In the genomic region with DNA sequence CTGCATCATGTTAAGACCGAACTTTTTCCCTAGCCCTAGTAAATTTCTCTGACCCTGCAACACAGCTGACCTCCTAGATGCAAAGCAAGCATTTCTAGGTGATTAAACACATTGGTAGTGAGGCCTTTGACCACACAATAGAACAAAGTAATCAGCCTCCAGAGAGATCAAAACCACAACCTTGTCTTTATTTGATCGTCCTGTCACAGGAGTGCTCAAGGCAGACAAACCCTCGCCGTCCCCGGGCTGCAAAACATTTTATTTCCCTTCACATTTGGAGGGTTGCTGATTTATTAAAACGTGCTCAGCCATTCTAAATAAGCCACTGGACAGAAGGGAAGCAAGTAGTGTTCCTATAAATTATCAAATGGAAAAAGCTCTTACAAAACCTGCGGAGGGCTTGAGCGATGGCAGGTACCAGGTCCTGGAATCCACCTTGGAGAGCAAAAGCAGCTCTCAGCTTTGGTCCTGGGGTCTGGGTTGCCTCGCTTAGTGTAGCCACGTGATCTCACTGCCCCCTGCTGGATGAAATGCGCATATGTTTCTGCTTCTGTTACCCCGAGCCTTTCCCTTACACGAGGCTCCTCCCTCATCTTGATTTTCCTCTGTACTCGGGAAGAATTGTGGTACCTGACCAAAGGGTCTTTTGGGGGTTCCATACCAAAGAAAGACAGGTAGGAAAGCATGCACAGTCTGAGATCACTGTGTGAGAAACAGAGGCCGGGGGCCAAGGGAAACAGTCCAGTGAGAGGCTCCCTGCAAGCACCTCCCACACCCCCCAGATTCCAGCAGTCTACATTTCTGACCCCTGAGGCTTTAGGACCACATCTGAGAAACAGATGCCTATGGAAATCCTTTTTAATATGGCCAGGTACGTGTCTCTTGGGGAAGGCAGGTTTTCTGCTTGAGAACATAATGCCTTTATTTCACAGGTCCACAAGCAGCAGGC, we compare ENCODE assay signal across 8 mouse cellular contexts.
DNase-seq lines count a peak whose midpoint lies in the region; ATAC-seq and TF ChIP-seq lines count a peak whose summit lies in the region.

No protein-coding gene starts in this region.

- H3K9me3 ChIP-seq in embryonic facial prominence, embryonic 15.5 days (replicated peaks), result no peaks in the 10 kb centered on the region
- H3K9me3 ChIP-seq in heart, embryonic 11.5 days (replicated peaks; ENCODE audit: control insufficient read depth, low read length), result no peaks in the 10 kb centered on the region
- no peaks in the 10 kb centered on the region; the same call in 1 of the 2 replicates for H3K9me3 ChIP-seq in kidney, embryonic 15.5 days (replicated peaks)
- no peaks in the 10 kb centered on the region for H3K9me3 ChIP-seq in limb, embryonic 14.5 days (ENCODE audit: control insufficient read depth, low read length)
- no peaks in the 10 kb centered on the region for H3K9me3 ChIP-seq in stomach, embryonic 16.5 days (replicated peaks; ENCODE audit: control insufficient read depth, low read length)

- peak overlapping the region; percentile 53 for H3K4me2 ChIP-seq in embryonic facial prominence, embryonic 15.5 days (replicated peaks)
- H3K4me2 ChIP-seq in heart, embryonic 11.5 days, result peak overlapping the region; percentile 52
- peak overlapping the region; percentile 58 for H3K4me2 ChIP-seq in kidney, embryonic 15.5 days
- peak overlapping the region; percentile 54 for H3K4me2 ChIP-seq in limb, embryonic 14.5 days (replicated peaks; ENCODE audit: low read depth, low read length, severe bottlenecking)
- H3K4me2 ChIP-seq in myocyte (ENCODE audit: low read depth), result peak overlapping the region; percentile 74
- H3K4me2 ChIP-seq in stomach, embryonic 16.5 days (ENCODE audit: low read depth, low read length), result peak overlapping the region; percentile 48

- TF ChIP-seq POLR2A in limb, embryonic 14.5 days (IDR thresholded peaks at IDR 0.05; ENCODE audit: borderline replicate concordance, extremely low read depth, insufficient read depth, insufficient read length), result no peak
- no peak for TF ChIP-seq POLR2A in myocyte (IDR thresholded peaks at IDR 0.05; ENCODE audit: insufficient read length, low read depth)

- ATAC-seq in CD4-positive, CD25-positive, alpha-beta regulatory T cell, adult 4 months, result no peak
- ATAC-seq in embryonic facial prominence, embryonic 15.5 days (ENCODE audit: insufficient number of reproducible peaks, low FRiP score, low TSS enrichment, low read depth), result 0 out of 2 replicates have a peak, but pooled peaks have one; percentile 34
- ATAC-seq in heart, embryonic 11.5 days (replicated peaks; ENCODE audit: insufficient number of reproducible peaks, low FRiP score, low TSS enrichment), result peak; percentile 76; the same call in 1 of the 2 replicates
- peak; percentile 96 for ATAC-seq in kidney, embryonic 15.5 days (replicated peaks; ENCODE audit: low FRiP score)
- peak; percentile 94 for ATAC-seq in limb, embryonic 14.5 days (ENCODE audit: low FRiP score, low read depth)
- ATAC-seq in stomach, embryonic 16.5 days (ENCODE audit: insufficient read depth, low FRiP score), result peak; percentile 86; the same call in 1 of the 2 replicates

- no peaks in the 10 kb centered on the region for H3K79me2 ChIP-seq in myocyte (ENCODE audit: control insufficient read depth, insufficient read depth)

- peak overlapping the region; percentile 24 for H3K4me3 ChIP-seq in embryonic facial prominence, embryonic 15.5 days (replicated peaks)
- 0 out of 2 replicates have a peak overlapping the region, but pooled peaks have one; percentile 8 for H3K4me3 ChIP-seq in heart, embryonic 11.5 days (ENCODE audit: low read depth, low read length)
- peak overlapping the region; percentile 28 for H3K4me3 ChIP-seq in kidney, embryonic 15.5 days (replicated peaks)
- peak overlapping the region; percentile 18; the same call in 1 of the 2 replicates for H3K4me3 ChIP-seq in limb, embryonic 14.5 days (replicated peaks; ENCODE audit: low read length)
- H3K4me3 ChIP-seq in myocyte, result no peak overlapping the region
- peak overlapping the region; percentile 18 for H3K4me3 ChIP-seq in stomach, embryonic 16.5 days (replicated peaks; ENCODE audit: low read length)

- no peak overlapping the region for H3ac ChIP-seq in myocyte (ENCODE audit: control insufficient read depth, insufficient read length)

- no peaks in the 10 kb centered on the region for H3K36me3 ChIP-seq in embryonic facial prominence, embryonic 15.5 days
- H3K36me3 ChIP-seq in heart, embryonic 11.5 days (ENCODE audit: control insufficient read depth, insufficient read depth, low read length), result no peaks in the 10 kb centered on the region
- H3K36me3 ChIP-seq in kidney, embryonic 15.5 days, result no peaks in the 10 kb centered on the region
- no peaks in the 10 kb centered on the region for H3K36me3 ChIP-seq in limb, embryonic 14.5 days (ENCODE audit: control insufficient read depth, insufficient read depth, low read length)
- H3K36me3 ChIP-seq in myocyte (ENCODE audit: control insufficient read depth, insufficient read depth), result no peaks in the 10 kb centered on the region
- H3K36me3 ChIP-seq in stomach, embryonic 16.5 days (ENCODE audit: control insufficient read depth, insufficient read depth, low read length), result no peaks in the 10 kb centered on the region

- H3K9ac ChIP-seq in embryonic facial prominence, embryonic 15.5 days, result no peak overlapping the region
- H3K9ac ChIP-seq in heart, embryonic 11.5 days (ENCODE audit: low read depth, low read length), result no peak overlapping the region
- no peak overlapping the region for H3K9ac ChIP-seq in kidney, embryonic 15.5 days
- H3K9ac ChIP-seq in limb, embryonic 14.5 days (ENCODE audit: low read depth, low read length, severe bottlenecking), result peak overlapping the region; percentile 25
- peak overlapping the region; percentile 48 for H3K9ac ChIP-seq in stomach, embryonic 16.5 days (ENCODE audit: low read length)

- peaks cover 4% of the 10 kb centered on the region; the same call in 1 of the 2 replicates for H3K4me1 ChIP-seq in embryonic facial prominence, embryonic 15.5 days
- H3K4me1 ChIP-seq in heart, embryonic 11.5 days (ENCODE audit: control insufficient read depth, insufficient read depth, low read length), result no peaks in the 10 kb centered on the region
- H3K4me1 ChIP-seq in kidney, embryonic 15.5 days, result peaks cover 17% of the 10 kb centered on the region
- peaks cover 6% of the 10 kb centered on the region; the same call in 1 of the 2 replicates for H3K4me1 ChIP-seq in limb, embryonic 14.5 days (ENCODE audit: control insufficient read depth, insufficient read depth, low read length)
- H3K4me1 ChIP-seq in stomach, embryonic 16.5 days (ENCODE audit: control insufficient read depth, insufficient read depth, low read length), result no peaks in the 10 kb centered on the region

- WGBS in embryonic facial prominence, embryonic 15.5 days, result 18% methylated on average over 16 of the region's 16 CpGs
- WGBS in heart, embryonic 11.5 days (ENCODE audit: insufficient replicate concordance), result 30% methylated on average over 16 of the region's 16 CpGs
- WGBS in kidney, embryonic 15.5 days, result 12% methylated on average over 16 of the region's 16 CpGs
- 14% methylated on average over 16 of the region's 16 CpGs for WGBS in limb, embryonic 14.5 days
- 20% methylated on average over 16 of the region's 16 CpGs for WGBS in stomach, embryonic 16.5 days

- H3K27ac ChIP-seq in embryonic facial prominence, embryonic 15.5 days (replicated peaks), result no peak overlapping the region
- H3K27ac ChIP-seq in heart, embryonic 11.5 days (ENCODE audit: low read depth, low read length), result no peak overlapping the region
- H3K27ac ChIP-seq in kidney, embryonic 15.5 days, result no peak overlapping the region
- H3K27ac ChIP-seq in limb, embryonic 14.5 days (replicated peaks; ENCODE audit: low read depth, low read length), result no peak overlapping the region
- no peak overlapping the region for H3K27ac ChIP-seq in stomach, embryonic 16.5 days (ENCODE audit: low read length)

- H3K27me3 ChIP-seq in embryonic facial prominence, embryonic 15.5 days, result no peaks in the 10 kb centered on the region
- no peaks in the 10 kb centered on the region for H3K27me3 ChIP-seq in heart, embryonic 11.5 days (ENCODE audit: control insufficient read depth, insufficient read depth, low read length)
- H3K27me3 ChIP-seq in kidney, embryonic 15.5 days, result no peaks in the 10 kb centered on the region
- H3K27me3 ChIP-seq in limb, embryonic 14.5 days (ENCODE audit: control insufficient read depth, insufficient read depth, low read length), result no peaks in the 10 kb centered on the region
- H3K27me3 ChIP-seq in myocyte (ENCODE audit: control insufficient read depth, insufficient read depth, insufficient read length), result no peaks in the 10 kb centered on the region
- no peaks in the 10 kb centered on the region for H3K27me3 ChIP-seq in stomach, embryonic 16.5 days (ENCODE audit: control insufficient read depth, insufficient read depth, low read length)

- DNase-seq in CD4-positive, CD25-positive, alpha-beta regulatory T cell, adult 2 months (ENCODE audit: low read depth, low spot score), result peak; percentile 18
- DNase-seq in limb, embryonic 14.5 days (ENCODE audit: low spot score), result peak; percentile 88

TF ChIP-seq in myocyte, 11 proteins besides CTCF, POLR2A, EP300 and RAD21:
- TF ChIP-seq TCF3 (IDR thresholded peaks at IDR 0.05; ENCODE audit: insufficient read length, low read depth) (no peak), USF1 (IDR thresholded peaks at IDR 0.05; ENCODE audit: low read depth) (peak; percentile 66)

Comparison
In these comparisons a context has a peak if more than half of its experiments do, and no peak if none do; other contexts are left out.
1. H3K9ac ChIP-seq: peak in limb, embryonic 14.5 days (single experiment) and stomach, embryonic 16.5 days (single experiment); none in embryonic facial prominence, embryonic 15.5 days (single experiment), heart, embryonic 11.5 days (single experiment) and kidney, embryonic 15.5 days (single experiment).
2. Peak in every context shown above with its lines, with median percentiles within 50 percentile points of each other: H3K4me2 ChIP-seq.